Mouse (Mus musculus) midbrain, embryonic 13.5 days (tissue): ENCODE results near the gene Myof. TPM values are rescaled to one million over a fixed set of nuclear protein-coding genes. Genes with fewer than 3 reads are reported as not detected.

ENCODE experiments used
- ATAC-seq: fragments of 200-750 bp; cut with Nextera tagmentation; 2 replicates; pipeline ENCODE4 v1.8.0; 2017; ENCODE audit warnings: mild to moderate bottlenecking, moderate TSS enrichment, moderate library complexity
- H3K27ac ChIP-seq: fragments of 300-500 bp; sonication (generic); 2 replicates; pipeline ENCODE4 v1.5.1; 2015; ENCODE audit warnings: inconsistent platforms, mild to moderate bottlenecking, moderate library complexity
- H3K27me3 ChIP-seq: fragments of 300-500 bp; sonication (generic); 2 replicates; pipeline ENCODE4 v1.6.1; 2015; ENCODE audit warnings: mild to moderate bottlenecking, inconsistent platforms
- H3K36me3 ChIP-seq: fragments of 300-500 bp; sonication (generic); 2 replicates; pipeline ENCODE4 v1.6.1; 2015; ENCODE audit warnings: mild to moderate bottlenecking, inconsistent platforms
- H3K4me1 ChIP-seq: fragments of 300-500 bp; sonication (generic); replicated peaks from 2 replicates; pipeline ENCODE4 v1.6.1; 2015; ENCODE audit warnings: inconsistent platforms
- H3K4me2 ChIP-seq: fragments of 300-500 bp; sonication (generic); replicated peaks from 2 replicates; pipeline ENCODE4 v1.6.1; 2015; ENCODE audit warnings: moderate library complexity, mild to moderate bottlenecking, inconsistent platforms
- H3K4me3 ChIP-seq: fragments of 300-500 bp; sonication (generic); replicated peaks from 2 replicates; pipeline ENCODE4 v1.5.1; 2015; ENCODE audit warnings: mild to moderate bottlenecking, inconsistent platforms
- H3K9ac ChIP-seq: fragments of 300-500 bp; sonication (generic); replicated peaks from 2 replicates; pipeline ENCODE4 v1.6.1; 2015; ENCODE audit warnings: mild to moderate bottlenecking, inconsistent platforms
- H3K9me3 ChIP-seq: fragments of 300-500 bp; sonication (generic); 2 replicates; pipeline ENCODE4 v1.6.1; 2016; ENCODE audit warnings: mild to moderate bottlenecking, inconsistent platforms
- WGBS: fragments of 180-500 bp; shearing (Covaris S2); methylation state at CpG from one replicate; pipeline ENCODE4 v1.1.7; 2015; 5-methylcytosine and 5-hydroxymethylcytosine counted together
- polyA plus RNA-seq: library from polyadenylated mRNA; unstranded; fragments of >200 nt; fragmentation: Nextera tagmentation; extraction: Ambion mirVana; gene quantifications from 2 replicates; pipeline ENCODE4 v1.2.1, GENCODE M21; 2015

Gene Myof
- polyA plus RNA-seq, 1 experiment from 2014 or later = 1.6 TPM

DNA sequence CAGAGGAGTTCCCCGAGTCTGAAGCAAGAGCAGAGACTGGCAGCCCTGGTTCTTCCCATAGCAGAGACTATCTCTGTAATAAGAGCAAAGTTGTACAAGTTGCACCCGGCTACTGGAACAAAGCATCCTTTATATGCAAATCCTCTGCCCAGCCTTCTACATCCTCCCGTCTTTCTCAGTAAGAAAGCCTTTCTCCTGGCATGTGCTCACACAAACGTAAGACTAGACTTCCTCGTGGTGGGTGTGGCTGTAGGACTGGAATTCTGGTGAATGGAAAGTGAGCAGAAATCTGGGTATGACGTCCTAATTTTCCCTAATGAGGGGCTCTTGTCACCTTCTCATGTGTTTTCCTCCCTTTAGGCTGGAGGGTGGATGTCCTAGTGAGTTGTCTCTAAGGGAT, 84.3 kb downstream of the Myof start:
- ATAC-seq = no peak
- H3K27me3 ChIP-seq = no peaks in the 10 kb centered on the region
- no peak overlapping the region for H3K27ac ChIP-seq
- H3K4me3 ChIP-seq = no peak overlapping the region
- 43% methylated on average over 6 of the region's 6 CpGs for WGBS
- no peak overlapping the region for H3K9ac ChIP-seq
- H3K4me2 ChIP-seq = no peak overlapping the region
- no peaks in the 10 kb centered on the region for H3K9me3 ChIP-seq
- H3K36me3 ChIP-seq = no peaks in the 10 kb centered on the region
- no peaks in the 10 kb centered on the region for H3K4me1 ChIP-seq

DNA sequence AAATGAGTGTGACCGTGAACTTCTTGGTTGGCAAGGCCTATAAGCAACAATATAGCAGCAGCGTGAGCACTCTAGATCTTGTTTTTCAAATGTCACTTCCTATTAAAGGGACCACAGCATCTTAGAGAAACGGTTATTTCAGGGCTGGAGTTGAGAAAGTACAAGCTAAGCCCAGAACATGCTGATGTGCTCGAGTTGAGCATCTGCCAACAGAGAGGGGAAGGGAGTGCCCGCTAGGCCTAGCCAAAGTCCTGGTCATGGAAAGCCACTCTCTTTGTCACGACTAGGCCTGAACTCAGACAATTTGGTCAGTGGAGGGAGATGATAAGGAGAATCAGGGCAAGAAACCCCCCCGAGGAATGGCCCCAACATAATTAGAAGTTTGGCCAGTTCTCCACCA, 86.1 kb downstream of the Myof start:
- no peaks in the 10 kb centered on the region for H3K9me3 ChIP-seq
- H3K27me3 ChIP-seq = no peaks in the 10 kb centered on the region
- H3K9ac ChIP-seq = no peak overlapping the region
- no peak overlapping the region for H3K4me2 ChIP-seq
- no peaks in the 10 kb centered on the region for H3K4me1 ChIP-seq
- H3K4me3 ChIP-seq = no peak overlapping the region
- 78% methylated on average over 7 of the region's 7 CpGs for WGBS
- no peak overlapping the region for H3K27ac ChIP-seq
- H3K36me3 ChIP-seq = no peaks in the 10 kb centered on the region
- ATAC-seq = no peak

DNA sequence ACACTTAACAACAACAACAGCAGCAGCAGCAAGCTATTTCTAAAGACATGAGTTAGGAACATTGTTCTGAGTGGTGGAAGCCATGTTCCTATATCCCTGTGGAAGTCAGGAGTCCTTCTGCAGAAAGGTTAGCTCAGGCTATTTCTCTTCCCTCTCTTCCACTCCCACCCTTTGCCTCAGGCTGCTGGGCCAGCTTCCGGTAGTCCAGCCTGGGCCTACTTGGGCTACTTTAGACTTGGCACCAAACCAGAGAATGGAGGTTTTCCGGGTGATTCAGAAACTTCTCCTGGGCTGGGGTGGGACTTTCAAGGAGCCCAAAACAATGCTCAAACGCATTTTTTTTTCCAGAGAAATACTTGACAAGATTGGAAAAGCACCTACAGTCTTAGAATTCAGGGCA, 87.4 kb downstream of the Myof start:
- Histone ChIP-seq H3K4me1 (no peaks in the 10 kb centered on the region), H3K9me3 (no peaks in the 10 kb centered on the region), H3K27ac (no peak overlapping the region), H3K36me3 (no peaks in the 10 kb centered on the region), H3K27me3 (no peaks in the 10 kb centered on the region), H3K9ac (no peak overlapping the region), H3K4me2 (no peak overlapping the region), H3K4me3 (no peak overlapping the region)
- no peak for ATAC-seq
- 80% methylated on average over 3 of the region's 3 CpGs for WGBS

DNA sequence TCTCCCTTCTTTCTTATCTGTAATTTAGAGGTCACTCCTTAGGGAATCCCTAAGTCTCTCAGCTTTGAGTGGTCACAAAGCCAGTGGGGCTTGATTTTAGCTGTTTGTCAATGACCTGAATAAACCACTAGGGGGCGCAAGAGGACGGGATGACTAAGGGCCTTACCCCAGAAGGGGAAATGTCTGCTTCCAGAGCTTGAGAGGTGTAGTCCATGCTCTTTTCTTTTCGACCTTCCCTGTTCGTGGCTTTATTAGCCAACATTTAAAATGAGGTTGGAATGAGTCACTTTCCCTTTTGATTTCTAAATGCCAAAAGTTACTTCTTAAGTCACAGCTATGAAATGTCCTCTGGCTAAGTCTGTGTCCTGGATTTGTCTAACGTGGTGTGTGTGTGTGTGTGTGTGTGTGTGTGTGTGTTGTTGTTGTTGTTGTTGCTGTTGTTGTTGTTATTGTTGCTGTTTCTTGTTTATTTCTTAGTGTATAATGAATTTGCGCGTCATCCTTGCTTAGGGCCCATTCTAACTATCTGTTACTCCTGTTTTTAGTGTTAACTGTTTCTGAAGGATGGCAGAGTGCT, 87.9 kb downstream of the Myof start:
- 38% methylated on average over 7 of the region's 7 CpGs for WGBS
- Histone ChIP-seq H3K4me3 (no peak overlapping the region), H3K36me3 (no peaks in the 10 kb centered on the region), H3K4me1 (no peaks in the 10 kb centered on the region), H3K9me3 (no peaks in the 10 kb centered on the region), H3K27me3 (no peaks in the 10 kb centered on the region), H3K9ac (no peak overlapping the region), H3K27ac (no peak overlapping the region), H3K4me2 (no peak overlapping the region)
- ATAC-seq = peak; percentile 82

DNA sequence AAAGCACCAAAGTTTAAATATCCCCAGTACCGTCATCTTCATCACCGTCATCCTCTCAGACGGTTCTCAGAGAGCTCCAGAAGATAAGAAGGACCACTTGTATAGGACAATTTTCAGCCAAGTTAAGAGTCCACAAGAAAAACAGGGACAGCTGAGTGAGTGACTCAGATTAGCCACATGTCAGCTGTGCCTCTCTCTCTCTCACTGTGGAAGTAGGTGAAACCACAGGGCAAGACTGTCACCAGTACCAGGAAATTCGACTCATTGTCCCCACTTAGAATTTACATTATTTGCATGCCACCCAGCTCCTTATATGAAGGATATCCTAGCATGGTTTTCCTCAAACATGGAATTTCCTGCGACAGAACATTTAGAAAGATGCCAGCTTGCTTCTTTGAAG, 88.6 kb downstream of the Myof start:
- Histone ChIP-seq H3K36me3 (no peaks in the 10 kb centered on the region), H3K9me3 (no peaks in the 10 kb centered on the region), H3K4me3 (no peak overlapping the region), H3K4me1 (no peaks in the 10 kb centered on the region), H3K27ac (no peak overlapping the region), H3K27me3 (no peaks in the 10 kb centered on the region), H3K4me2 (no peak overlapping the region), H3K9ac (no peak overlapping the region)
- 75% methylated on average over 5 of the region's 5 CpGs for WGBS
- ATAC-seq = no peak

DNA sequence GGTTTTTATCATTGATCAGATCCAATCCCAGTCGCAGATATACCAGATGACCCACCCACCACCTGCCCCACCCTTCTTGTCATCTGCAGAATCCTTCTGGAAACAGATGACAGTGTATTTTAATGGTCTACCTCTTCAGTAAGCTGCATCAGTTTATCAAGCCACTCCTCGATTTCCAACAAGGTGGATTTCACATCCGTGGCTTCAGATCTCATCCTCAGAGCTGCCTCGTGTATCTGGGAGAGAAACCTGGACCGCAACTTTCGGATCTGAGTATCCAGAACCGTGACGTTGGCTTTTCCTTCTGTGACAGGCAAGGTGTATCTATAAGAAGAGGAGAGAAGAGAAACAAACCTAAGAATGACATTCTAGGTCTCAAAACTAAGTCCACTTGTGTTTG, 89.1 kb downstream of the Myof start:
- Histone ChIP-seq H3K27ac (no peak overlapping the region), H3K4me3 (no peak overlapping the region), H3K27me3 (no peaks in the 10 kb centered on the region), H3K9me3 (no peaks in the 10 kb centered on the region), H3K9ac (no peak overlapping the region), H3K36me3 (no peaks in the 10 kb centered on the region), H3K4me2 (no peak overlapping the region), H3K4me1 (no peaks in the 10 kb centered on the region)
- 85% methylated on average over 8 of the region's 8 CpGs for WGBS
- ATAC-seq = no peak

DNA sequence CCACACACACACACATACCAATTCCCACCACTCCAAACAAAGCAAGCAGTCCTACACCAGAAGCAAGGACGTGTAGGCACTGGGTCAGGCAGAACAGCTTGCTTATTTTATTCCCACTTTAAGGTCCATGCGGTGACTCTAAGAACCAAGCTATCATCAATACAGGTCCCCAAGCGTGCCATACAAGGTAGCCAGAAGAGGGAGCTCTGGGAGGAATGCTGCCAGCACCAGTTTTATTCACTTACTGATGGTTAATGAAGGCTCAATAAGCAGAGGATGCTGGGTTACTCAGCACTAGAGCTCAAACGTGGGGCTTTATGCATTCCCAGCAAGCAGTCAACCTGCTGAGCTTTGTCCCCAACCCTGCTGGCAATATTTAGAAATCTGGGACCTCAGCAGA, 96.7 kb downstream of the Myof start:
- Histone ChIP-seq H3K4me2 (no peak overlapping the region), H3K4me3 (no peak overlapping the region), H3K27me3 (no peaks in the 10 kb centered on the region), H3K27ac (no peak overlapping the region), H3K36me3 (no peaks in the 10 kb centered on the region), H3K9me3 (no peaks in the 10 kb centered on the region), H3K9ac (no peak overlapping the region), H3K4me1 (no peaks in the 10 kb centered on the region)
- no peak for ATAC-seq
- WGBS = 20% methylated on average over 4 of the region's 4 CpGs

DNA sequence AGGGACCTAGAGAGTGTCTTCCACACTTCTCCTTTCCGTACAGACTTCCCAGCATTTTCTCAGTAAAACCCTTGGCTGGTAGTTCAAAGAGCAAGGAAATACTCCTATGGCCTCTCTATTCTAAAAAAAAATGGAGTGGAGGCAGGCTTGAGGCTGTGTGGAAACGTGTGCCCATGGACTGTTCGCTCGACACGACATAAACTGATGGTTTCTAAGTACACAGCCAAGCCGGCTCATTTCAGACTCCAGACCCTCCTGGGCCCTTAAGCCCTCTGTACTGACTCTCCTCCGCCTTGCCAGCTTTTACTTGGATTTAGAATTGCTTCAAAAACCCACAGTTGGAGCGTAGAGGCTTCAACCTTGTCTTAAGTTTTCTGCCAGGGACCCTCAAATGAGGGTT, 97.3 kb downstream of the Myof start:
- no peaks in the 10 kb centered on the region for H3K4me1 ChIP-seq
- H3K36me3 ChIP-seq = no peaks in the 10 kb centered on the region
- H3K27me3 ChIP-seq = no peaks in the 10 kb centered on the region
- no peak overlapping the region for H3K27ac ChIP-seq
- no peak for ATAC-seq
- 84% methylated on average over 8 of the region's 8 CpGs for WGBS
- no peak overlapping the region for H3K4me3 ChIP-seq
- no peaks in the 10 kb centered on the region for H3K9me3 ChIP-seq
- no peak overlapping the region for H3K9ac ChIP-seq
- no peak overlapping the region for H3K4me2 ChIP-seq

DNA sequence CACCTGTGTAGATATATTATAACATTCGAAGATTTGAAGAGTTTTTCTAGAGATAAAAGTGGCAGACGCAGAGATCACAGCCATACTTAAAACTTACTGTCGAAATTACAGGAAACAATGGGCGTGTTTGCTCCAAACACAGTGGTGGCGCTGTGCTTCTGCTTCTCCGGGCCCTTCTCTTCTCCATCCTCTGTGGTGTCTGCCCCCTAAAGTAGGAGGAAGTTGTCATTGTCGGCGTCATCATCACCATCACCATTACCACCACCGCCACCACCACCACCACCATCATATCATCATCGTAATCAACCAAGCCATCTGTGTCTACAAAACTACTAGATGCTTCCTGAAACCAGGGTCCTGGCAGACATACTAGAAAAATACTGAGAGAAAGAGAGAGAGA, 104.2 kb downstream of the Myof start:
- Histone ChIP-seq H3K27ac (no peak overlapping the region), H3K9me3 (no peaks in the 10 kb centered on the region), H3K36me3 (no peaks in the 10 kb centered on the region), H3K9ac (no peak overlapping the region), H3K27me3 (no peaks in the 10 kb centered on the region), H3K4me1 (no peaks in the 10 kb centered on the region), H3K4me2 (no peak overlapping the region), H3K4me3 (no peak overlapping the region)
- no peak for ATAC-seq
- 89% methylated on average over 10 of the region's 10 CpGs for WGBS

DNA sequence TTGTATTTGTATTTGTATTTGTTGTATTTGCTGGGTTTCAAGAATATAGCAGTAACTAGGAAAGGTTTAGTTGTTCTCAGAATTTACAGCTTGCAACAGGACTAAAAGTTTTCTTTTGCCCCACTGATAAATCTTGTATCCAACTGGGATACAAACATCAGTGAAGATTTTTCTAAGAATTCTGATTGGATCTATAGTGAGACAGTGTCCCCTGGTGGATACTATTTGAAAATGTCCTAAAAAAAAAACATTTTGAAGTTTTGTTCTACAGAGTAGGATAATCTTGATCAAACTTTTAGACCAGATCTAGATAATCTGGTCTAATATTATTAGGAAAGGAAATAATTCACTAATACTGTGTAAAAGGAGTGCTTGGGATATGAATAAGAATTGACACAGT, 106.3 kb downstream of the Myof start:
- H3K36me3 ChIP-seq = no peaks in the 10 kb centered on the region
- no peak overlapping the region for H3K27ac ChIP-seq
- H3K9me3 ChIP-seq = no peaks in the 10 kb centered on the region
- H3K4me3 ChIP-seq = no peak overlapping the region
- H3K27me3 ChIP-seq = no peaks in the 10 kb centered on the region
- no peaks in the 10 kb centered on the region for H3K4me1 ChIP-seq
- no peak for ATAC-seq
- H3K4me2 ChIP-seq = no peak overlapping the region
- no peak overlapping the region for H3K9ac ChIP-seq

DNA sequence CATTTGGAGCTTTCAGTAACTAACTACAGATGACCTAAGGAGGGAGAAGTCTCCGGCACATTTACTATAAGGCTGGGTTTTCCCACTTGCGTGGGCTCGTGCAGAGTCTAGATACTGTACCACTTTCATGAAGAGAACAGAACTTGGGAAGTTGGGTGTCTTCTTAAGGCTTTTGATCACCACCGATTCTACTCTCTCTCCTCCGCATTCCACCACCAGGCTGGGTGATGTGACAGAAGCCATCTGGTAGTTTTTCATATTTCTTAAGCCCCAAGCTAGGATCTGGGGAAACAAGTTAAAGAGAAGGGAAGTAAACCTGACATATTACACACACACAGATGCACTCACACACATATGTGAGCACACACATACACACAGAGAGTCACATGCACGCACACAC, 108.7 kb downstream of the Myof start:
- Histone ChIP-seq H3K27me3 (no peaks in the 10 kb centered on the region), H3K4me3 (no peak overlapping the region), H3K36me3 (no peaks in the 10 kb centered on the region), H3K4me1 (no peaks in the 10 kb centered on the region), H3K27ac (no peak overlapping the region), H3K9ac (no peak overlapping the region), H3K9me3 (no peaks in the 10 kb centered on the region), H3K4me2 (no peak overlapping the region)
- WGBS = 91% methylated on average over 6 of the region's 6 CpGs
- ATAC-seq = no peak

DNA sequence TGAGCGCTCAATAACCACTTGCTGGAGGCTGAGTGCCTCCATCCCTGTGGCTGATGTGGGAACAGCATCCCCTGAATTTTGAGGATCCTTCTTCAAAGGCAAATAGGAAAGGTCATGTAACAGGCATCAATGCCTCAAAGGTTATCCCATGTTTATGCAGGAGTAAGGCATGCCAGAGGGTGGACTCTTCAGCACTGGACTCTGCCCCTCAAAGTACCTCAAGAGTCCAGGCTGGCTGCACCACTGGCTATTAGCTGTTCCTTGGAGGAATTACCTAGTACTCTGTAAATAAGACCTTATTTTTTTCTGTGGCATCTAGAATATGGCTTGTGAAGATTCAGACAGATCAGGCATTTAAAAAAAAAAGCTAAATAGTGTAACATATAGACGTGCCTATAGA, 111.2 kb downstream of the Myof start:
- Histone ChIP-seq H3K27me3 (no peaks in the 10 kb centered on the region), H3K4me3 (no peak overlapping the region), H3K9me3 (no peaks in the 10 kb centered on the region), H3K4me2 (no peak overlapping the region), H3K36me3 (no peaks in the 10 kb centered on the region), H3K27ac (no peak overlapping the region), H3K9ac (no peak overlapping the region), H3K4me1 (no peaks in the 10 kb centered on the region)
- WGBS = 96% methylated on average over 2 of the region's 2 CpGs
- no peak for ATAC-seq

DNA sequence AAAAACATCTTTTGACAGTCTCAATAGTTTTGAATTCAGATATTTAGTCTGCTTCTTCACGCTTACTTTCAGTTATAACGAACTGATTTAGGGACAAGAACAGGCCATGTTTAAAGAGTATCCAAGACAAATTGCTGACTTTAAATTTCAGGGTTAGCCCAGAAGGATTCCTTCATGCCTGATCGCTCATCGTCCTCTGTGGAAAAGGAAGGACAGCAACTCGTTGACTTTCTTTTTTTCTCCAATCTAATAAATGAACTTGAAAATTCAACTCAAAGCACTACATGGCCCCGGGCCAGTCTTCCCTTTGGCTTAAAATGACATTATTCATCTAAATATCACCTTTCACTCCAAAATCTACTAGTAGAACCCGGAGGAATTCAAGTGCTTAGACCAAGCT, 115.5 kb downstream of the Myof start:
- Histone ChIP-seq H3K4me3 (no peak overlapping the region), H3K4me2 (no peak overlapping the region), H3K27ac (no peak overlapping the region), H3K36me3 (no peaks in the 10 kb centered on the region), H3K9me3 (no peaks in the 10 kb centered on the region), H3K9ac (no peak overlapping the region), H3K4me1 (no peaks in the 10 kb centered on the region), H3K27me3 (no peaks in the 10 kb centered on the region)
- no peak for ATAC-seq
- 86% methylated on average over 7 of the region's 7 CpGs for WGBS
